Mouse (Mus musculus): ENCODE measurements around the gene Nanos1. TPM values are rescaled to one million over a fixed set of nuclear protein-coding genes. Genes with fewer than 3 reads are reported as not detected.

The Nanos1 gene
- under 1 TPM; 0.45 TPM for total RNA-seq (2021)

DNA sequence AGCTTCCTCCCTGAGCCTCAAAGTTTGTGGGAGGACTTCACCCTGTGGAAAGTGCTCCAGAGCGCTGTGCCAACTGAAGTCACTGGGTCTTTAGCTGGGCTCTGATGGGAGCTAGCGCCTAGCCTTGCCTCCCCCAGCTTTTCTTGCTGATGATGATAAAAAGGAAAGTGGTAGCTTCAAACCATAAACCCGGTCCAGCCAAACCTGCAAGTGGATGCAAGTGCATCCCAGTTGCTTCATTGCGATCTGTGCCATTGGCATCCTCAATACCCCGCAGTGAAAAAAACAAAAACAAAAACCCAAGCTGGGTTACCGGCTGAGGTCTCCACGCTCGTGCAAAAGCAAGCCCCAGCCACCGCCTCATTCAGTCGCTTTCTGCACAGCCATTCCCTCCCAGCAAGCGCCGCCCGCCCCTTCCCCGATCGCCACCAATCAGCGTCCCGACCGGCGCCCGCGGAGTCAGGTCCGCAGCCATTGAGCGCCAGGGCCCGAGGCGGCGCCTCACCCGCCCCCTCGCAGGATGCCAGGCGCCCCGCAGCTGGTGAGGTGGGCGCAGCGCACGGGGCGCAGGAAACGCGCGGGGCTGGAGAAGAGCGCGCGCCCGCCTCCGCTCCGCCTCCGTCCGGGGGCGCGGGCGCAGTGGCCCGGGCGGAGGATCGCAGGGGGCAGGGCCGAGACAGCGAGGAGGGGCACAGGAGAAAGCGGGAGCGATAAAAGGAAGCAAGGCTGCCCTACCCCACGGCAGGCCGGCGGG lies at the start of gene Nanos1:
Gene Nanos1, plus strand, starts transcription at position 550 of the 754 bp plus-strand sequence.
- intact Hi-C loops (cut with DNase I) = no loop called here
- peak; percentile 89 to 91 for DNase-seq

DNA sequence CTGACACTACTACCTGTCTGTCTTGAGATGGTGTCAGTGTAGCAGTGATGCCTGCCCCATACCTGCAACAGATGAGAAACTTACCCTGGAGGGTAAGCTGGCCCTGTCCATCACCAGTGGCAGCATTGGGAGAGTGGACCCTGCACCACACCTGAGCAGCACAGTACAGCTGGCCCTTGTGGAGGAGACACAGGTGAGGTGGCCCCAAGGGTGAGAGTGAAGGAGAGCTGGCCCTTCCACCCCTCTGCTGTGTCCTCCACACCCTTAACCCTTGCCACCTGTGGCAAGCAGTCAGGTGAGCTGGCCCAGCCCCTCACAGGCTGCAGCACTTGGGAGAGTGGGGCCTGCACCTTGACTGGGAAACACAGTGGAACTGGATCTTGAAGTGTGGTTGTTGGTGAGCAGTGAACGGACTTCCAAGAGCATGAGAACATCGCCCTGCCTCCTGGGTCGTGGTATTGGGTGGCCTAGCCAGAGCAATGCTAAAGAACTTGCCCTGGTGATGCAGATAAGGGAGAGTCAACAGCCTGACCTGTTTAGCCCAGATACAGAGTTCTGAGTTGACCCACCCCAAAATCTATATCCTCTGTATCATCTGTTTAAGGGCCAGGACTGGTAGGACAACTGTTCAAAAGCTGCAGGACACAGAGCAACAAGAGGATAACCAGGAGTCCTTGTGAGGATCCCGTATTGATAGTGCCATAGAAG lies 46.4 kb upstream of the Nanos1 start:
- DNase-seq = no peak
- intact Hi-C loops (cut with DNase I) = no loop called here

DNA sequence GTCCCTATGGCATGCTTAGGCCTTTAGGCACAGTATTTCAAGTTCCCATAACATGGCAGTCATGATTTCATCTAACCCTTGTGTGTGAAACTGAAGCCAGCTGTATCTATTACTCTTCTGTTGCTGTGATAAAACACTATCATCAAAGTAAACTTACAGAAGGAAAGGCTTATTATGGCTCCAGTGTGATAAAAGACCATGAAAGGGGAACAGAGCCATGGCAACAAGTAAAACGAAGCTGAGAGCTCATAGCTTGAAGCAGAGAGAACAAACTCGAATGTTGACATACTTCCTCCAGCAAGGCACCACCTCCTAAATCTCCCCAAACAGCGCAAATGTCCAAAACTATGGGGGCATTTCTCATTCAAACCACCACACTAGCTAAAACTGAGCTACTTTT lies 45.6 kb upstream of the Nanos1 start:
- intact Hi-C loops (cut with DNase I) = no loop called here
- DNase-seq = no peak

DNA sequence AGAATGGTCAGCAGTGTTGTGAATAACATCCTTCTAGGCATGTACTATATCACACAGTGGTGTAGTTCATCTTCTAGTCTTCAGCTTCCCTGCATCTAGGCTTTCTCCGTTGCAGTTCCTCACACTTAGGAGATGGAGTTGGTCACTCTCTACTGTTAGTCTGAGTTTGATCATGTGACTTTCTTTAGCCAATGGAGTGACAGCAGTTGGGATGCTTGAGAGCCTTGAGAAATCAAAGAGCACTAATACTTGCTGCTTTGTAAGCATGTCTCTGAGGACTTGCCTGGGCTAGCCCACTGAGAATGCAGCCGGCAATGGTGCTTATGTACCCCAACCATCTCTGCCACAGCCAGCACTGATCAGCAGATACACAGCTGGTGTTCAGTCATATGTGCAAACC lies 43.2 kb upstream of the Nanos1 start:
- no peak for DNase-seq
- intact Hi-C loops (cut with DNase I) = no loop called here

DNA sequence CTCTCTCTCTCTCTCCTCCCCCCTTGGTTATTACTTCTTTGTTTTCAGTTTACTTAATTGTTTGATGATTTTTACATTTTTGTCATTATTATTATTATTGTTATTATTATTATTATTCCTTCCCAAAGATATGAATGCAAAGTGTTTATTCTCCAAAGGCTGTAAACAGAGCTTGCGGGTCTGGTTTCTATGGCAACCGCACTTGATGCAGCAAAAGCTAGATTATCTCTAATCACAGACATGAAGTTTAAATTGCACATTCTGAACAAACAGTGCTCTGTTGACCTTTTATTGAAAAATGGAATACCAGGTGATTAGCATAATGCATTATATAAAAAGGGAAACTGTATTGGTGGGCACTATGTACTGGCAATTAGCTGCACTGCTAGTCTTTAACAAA lies 39.4 kb upstream of the Nanos1 start:
- intact Hi-C loops (cut with DNase I) = no loop called here
- DNase-seq = no peak

DNA sequence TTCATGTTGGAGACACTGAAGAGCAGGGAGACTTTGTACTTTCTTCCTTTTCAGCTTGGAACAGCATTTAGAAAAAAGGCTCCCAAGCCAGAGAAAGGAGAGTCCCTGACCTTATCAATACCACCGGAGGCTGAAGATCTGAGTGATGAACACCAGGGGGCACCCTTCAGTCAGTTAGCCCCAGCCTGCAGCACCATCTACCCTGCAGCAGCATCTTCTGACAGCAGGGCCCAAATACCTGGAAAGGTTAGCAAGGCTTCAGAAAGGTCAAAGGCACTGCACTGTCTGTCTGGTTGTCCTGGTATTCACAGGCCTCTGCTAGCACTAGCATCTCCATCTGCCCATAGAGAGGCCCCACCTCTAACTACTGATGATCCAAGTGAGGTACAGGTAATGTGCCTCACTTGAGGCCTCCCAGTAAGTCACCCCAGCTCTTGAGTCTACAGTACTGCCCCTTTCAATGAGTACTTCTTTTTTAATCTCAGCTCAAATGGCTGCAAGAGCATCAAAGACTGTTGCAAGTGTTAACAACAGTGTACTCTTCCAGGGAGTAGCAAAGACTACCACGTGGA lies 25.4 kb upstream of the Nanos1 start:
- peak; percentile 10 to 32 for DNase-seq
- intact Hi-C loops (cut with DNase I) = no loop called here

DNA sequence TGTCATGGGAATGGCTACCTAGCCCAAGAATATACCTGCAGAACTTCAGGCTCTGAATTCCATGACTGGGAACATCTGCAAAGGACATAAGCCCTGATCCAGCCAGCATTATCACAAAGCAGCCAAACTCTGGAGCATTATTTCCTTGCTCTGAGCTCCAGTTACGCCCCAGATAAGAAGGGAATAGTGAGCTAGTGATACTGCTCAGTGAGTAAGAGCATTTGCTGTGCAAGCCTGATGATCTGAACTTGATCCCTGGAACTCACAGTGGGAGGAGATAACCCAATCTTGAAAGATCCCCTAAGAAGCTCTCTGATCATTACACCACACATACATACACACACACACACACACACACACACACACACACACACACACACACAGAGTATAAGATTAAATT lies 24.5 kb upstream of the Nanos1 start:
- intact Hi-C loops (cut with DNase I) = no loop called here
- DNase-seq = no peak

DNA sequence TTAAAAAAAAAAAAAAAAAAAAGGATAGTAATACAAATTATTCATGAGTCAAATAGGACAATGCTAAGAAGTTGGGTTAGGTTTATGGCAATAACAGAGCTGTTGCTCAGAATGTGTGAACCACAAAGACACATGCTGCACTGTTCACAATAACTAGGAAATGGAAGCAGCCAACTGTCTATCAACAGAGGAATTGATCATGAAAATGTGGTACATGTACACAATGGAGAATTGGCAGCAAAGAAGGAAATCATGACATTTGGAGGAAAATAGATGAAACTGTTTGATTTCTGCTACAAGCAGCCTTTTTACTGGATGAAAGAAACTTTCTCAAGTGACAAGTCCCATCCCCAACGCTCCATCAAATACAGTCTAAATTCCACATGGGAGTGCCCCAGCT lies 23.8 kb upstream of the Nanos1 start:
- DNase-seq = no peak
- intact Hi-C loops (cut with DNase I) = no loop called here

DNA sequence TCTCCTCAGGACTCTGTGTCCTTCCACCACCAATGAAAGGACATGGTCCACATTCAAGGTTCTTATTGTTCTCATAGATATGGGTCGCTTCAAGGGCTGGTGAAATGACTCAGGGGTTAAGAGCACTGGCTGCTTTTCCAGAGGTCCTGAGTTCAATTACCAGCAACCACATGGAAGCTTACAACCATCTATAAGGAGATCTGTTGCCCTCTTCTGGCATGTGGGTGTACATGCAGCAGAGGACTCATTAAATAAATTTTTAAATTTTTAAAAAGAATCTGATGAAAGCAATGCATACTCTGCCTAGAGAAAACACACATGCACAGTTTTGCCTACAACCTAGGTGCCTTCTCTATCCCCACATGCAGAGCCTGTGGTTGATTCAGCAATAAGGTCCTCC lies 15.2 kb upstream of the Nanos1 start:
- intact Hi-C loops (cut with DNase I) = no loop called here

DNA sequence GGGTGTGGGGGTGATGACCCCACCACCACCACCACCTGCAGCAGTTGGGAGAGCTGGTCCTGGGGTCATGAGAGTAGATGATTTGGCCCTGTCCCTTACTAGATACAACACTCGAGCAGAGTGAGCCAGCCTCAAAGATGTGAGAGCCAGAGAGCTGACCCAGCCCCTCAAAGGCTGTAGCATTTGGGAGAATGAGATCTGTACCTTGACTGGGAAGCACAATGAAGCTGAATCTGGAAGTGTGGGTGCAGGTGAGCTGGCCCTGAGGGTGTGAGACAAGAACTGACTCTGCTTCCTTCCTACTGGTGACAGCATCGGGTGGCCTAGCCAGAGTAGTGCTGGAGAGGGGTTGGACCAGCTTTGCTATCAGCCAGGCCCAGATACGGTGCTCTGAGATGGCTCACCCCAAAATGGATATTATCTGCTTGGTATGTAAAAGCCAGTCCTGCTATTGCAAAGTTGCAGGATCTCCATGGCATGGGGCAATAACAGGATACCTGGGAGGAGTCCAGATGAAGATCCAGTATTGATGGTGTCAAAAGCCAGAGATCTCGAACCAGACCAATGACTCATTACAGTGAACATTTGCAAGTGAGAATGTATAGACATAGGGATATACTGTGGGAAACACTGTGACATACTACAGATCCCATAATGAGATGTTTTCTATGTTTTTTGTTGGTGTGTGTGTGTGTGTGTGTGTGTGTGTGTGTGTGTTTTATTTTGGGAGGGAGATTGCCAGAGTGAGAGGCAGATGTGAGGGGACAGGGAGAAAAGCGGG lies 11.8 kb upstream of the Nanos1 start:
- no peak for DNase-seq
- intact Hi-C loops (cut with DNase I) = no loop called here

More for the DNA sequence above, 15.2 kb upstream of the Nanos1 start:
- no peak for DNase-seq

DNA sequence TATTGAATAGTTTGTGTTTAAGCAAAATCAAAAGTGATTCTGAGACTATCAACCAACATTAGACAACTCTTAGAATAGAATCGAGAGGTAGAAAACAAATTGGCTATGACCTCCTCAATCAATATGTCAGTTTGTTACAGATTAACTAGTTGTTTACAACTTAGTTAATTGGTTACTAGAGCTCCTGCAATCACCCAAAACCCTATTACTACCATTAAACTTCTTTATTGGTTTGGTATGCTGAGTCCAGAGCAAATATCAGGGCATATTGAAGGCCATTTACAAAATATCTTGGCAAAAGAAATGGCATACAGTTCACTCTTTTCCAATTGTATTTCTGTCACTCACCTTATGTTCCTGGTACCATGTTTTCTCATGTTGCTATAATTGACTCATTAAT lies 8.0 kb upstream of the Nanos1 start:
- intact Hi-C loops (cut with DNase I) = no loop called here
- no peak for DNase-seq

DNA sequence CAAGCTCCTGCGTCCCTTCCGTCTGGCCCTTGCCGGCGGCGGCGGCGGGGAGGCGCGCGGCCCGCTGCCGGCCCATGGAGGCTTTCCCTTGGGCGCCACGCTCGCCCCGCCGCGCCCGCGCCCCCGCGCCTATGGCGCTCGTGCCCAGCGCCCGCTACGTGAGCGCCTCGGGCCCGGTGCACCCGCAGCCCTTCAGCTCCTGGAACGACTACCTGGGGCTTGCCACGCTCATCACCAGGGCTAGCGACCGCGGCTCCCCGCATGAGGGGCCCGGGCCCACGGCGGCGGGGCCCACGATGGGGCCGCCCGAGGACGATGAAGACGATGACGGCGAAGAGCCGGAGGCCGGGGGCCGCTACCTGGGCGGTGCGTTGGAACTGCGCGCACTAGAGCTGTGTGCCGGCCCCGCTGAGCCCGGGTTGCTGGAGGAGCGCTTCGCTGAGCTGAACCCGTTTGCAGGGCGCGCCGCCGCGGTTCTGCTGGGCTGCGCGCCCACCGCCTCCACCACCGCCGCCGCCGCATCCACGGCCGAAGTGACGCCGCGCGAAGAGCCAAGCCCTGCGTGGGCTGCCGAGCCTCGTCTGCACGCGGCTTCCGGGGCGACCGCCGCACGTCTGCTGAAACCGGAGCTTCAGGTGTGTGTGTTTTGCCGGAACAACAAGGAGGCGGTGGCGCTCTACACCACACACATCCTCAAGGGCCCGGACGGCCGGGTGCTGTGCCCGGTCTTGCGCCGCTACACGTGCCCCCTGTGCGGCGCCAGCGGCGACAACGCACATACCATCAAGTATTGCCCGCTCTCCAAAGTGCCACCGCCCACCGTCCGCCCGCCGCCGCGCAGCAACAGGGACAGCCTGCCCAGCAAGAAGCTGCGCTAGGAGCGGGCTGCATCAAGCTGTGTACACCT lies 658 bp downstream of the Nanos1 start:
- peak; percentile 37 to 47 for DNase-seq
- intact Hi-C loops (cut with DNase I) = no loop called here

DNA sequence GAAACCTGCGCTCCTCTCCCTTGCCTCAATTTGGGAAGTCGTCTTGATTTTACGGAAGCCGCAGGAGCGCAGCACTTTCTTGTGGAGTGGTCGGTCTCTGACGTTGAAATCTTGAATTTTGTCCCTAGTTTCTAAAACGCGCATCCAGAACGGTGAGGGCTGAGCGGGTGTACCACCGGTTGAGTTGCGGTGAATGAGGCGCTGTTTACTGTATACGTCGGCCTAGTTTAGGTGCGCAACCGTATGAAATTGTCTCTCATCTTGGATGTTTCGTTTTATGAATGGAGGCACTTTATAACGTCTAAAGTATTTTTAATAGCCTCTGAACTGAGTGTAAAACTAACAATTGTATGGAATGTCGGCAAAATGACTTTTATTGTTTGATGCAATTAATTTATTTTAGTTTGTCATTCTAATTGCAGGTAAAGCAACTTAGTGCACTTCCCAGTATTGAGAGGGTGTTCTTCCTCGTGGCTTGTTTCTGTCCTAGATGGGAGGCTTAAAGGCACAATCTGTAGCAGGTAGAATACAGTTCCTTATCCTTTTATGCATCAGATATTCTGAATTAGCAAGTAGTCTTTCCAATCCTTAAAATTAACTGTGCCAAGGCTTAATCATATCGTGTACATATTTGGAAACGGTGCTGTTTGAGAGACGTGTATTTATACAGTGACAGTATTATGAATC lies 1.5 kb downstream of the Nanos1 start:
- no peak for DNase-seq
- intact Hi-C loops (cut with DNase I) = no loop called here

DNA sequence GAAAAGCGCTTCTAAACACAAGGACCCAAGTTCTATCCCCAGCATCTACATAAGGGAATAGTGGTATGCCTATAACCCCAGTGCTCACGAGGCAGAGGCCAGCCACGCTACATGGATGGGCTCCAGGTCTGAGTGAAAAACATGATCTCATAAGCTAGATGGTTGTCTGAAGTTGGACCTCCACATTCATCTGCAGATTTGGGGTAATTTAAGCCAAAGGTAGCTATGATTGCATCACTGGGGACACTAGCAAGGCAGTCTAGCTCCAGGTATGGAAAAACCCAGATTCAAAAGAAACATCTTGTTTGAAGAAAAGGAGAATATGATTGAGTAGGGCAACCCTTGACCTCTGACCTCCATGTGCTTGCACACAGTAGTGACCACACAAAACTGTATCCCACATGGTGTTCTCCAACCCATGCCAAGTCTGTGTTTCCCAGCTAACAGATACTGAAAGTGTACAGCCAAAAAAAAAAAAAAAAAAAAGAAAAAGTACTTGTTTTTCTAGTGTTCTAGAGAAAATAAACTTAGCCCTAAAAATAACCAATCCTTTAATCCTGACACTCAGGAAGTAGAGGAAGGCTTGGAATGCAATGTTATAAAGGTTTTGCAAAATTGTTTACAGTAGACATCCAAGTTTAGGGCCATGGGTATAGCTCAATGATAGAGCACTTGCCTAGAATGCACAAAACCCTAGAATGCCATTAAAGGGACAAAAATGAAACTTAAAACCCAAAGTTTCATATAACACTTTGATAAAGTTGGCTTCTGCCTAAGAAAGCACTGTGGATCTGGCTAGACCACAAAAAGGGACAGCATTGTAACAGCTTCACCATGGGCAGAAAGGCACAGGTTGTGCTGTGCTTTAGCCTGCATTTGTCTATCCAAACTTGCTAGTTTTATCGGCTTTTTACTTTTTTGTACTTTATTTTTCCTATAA lies 3.4 kb downstream of the Nanos1 start:
- DNase-seq = no peak
- intact Hi-C loops (cut with DNase I) = no loop called here

DNA sequence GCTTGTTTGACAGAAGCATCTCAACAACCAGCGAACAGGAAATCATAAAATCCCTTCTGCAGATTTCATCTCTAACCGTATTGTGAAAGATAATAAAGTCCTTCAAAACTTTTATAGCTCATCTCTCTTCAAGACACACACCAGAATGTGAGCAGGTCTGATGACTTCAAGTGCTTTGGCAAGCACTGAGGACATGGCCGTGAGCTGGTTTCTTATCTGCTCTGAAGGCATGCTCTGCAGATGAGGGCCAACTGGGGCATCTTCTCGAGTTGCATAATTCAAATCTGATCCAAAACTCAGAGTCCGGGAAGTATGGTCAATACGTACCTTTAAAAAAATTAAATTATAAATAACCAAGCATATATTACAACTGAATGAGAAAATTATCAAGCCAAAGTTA lies 17.6 kb downstream of the Nanos1 start:
- intact Hi-C loops (cut with DNase I) = no loop called here
- DNase-seq = no peak

DNA sequence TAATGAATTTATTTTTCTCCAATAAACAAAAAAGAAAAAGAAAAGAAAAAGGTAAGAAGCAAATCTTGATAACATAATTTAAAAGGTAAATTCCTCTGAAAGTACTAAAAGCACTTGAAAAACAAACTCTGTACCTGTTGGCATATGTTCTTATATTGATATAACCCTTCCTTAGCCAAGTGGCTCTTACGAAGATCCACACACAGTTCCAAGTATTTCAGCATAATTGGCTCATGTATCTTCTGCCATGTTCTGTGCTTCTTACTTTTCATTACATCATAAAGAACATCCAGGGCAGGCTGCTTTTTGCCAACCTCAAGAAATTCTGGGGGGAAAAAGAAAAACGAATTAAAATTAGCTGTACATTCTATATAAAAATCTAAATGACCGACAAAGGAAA lies 26.2 kb downstream of the Nanos1 start:
- intact Hi-C loops (cut with DNase I) = no loop called here
- no peak for DNase-seq

DNA sequence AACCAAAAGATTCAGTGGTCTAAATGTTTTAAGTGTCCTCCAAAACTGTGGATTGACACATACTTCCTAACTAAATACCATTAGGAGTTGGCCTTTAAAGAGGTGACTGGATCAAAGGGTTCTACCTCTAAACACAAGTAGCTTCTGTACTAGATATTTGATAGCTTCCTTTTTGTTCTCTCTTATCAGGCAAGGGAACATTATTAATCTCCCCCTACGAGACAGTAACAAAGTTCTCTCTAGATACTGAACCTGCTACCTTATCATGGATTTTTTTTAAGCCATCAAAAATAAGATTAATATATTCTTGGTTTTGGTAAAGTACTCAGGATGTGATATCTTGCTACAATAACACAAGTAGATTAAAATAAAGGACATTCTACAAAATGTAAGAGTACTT lies 28.9 kb downstream of the Nanos1 start:
- no peak for DNase-seq
- intact Hi-C loops (cut with DNase I) = no loop called here

DNA sequence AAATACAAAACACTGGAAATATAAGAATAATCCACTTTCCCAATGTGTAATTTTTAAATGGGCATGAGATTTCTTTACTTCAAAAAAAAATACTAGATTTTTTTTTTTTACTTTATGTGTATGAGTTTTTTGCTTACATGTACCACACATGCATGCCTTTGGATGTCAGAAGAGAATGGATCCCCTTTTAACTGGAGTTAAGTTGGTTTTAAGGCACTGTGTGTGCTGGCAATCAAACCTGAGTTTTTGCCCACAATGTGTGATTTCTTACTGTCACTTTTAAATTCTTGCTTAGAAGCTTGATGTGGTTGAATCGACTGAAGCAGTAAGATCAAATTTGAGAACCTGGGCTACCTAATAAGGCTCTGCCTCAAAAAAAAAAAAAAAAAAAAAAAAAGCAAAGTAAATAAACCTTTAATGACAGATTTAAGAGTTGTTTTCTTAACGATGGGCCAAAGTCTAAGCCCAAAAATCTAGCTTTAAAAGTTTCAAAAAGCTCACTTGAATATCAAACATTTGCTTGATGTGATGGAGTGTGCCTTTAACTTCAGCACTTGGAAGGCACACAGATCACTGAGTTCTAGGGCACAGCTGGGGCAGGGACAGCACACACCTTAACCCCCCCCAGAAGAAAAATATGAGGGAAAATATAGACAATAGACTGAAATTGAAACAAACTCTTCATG lies 31.8 kb downstream of the Nanos1 start:
- no peak for DNase-seq
- intact Hi-C loops (cut with DNase I) = no loop called here
